Mouse (Mus musculus) adrenal gland, postnatal 10 days (tissue): ENCODE results near the gene Lama5. TPM values are rescaled to one million over a fixed set of nuclear protein-coding genes. Genes with fewer than 3 reads are reported as not detected.
"Not testable (repeated sequence)": the region's sequence is repeated elsewhere in the genome, so short reads cannot be mapped to it uniquely, and the experiment has no call there.

Experiments used
- DNase-seq: peaks from one replicate; pipeline ENCODE4 v3.0.0; 2021; ENCODE audit warnings: mixed read lengths
- long read RNA-seq, 2 experiments: library from polyadenylated mRNA; stranded (forward); transcript quantifications; one replicate each; pipeline ENCODE4 v2.0.0; 2021
- total RNA-seq, 2 experiments: library from RNA; stranded (reverse); gene quantifications; 2 replicates each; pipeline ENCODE4 v1.2.3; 2021

Gene Lama5
- 10 to 100 TPM; 35.6 to 39.0 TPM for total RNA-seq
- long read RNA-seq, experiment 1, partial matches to known transcripts = 11 of 11 reads
- long read RNA-seq, experiment 1, other reads (novel, unspliced or antisense) = 0 of 11 reads
- long read RNA-seq, experiment 2, partial matches to known transcripts = 15 of 17 reads
- long read RNA-seq, experiment 2, other reads (novel, unspliced or antisense) = 2 of 17 reads

- DNase-seq = peak; percentile 85
Measured at GRCm38 (mm10) chr2:180225762-180226378, at the start of gene Lama5. Gene Lama5 (minus strand): TSS chr2:180225859.

- no peak for DNase-seq
Measured at GRCm38 (mm10) chr2:180274523-180274922, 48.9 kb upstream of the Lama5 start.

- peak; percentile 93 for DNase-seq
Measured at GRCm38 (mm10) chr2:180273394-180274244, 48.0 kb upstream of the Lama5 start, which contains the start of gene Cables2. Gene Cables2 (minus strand): TSS chr2:180273496.

GRCm38 (mm10) chr2:180272884-180273321, 47.2 kb upstream of the Lama5 start:
- peak; percentile 67 for DNase-seq

- DNase-seq = no peak
Measured at GRCm38 (mm10) chr2:180271804-180272395, 46.2 kb upstream of the Lama5 start.

- DNase-seq = no peak
Measured at GRCm38 (mm10) chr2:180270537-180271255, 45.0 kb upstream of the Lama5 start.

- DNase-seq = no peak
Measured at GRCm38 (mm10) chr2:180269329-180269728, 43.7 kb upstream of the Lama5 start.

GRCm38 (mm10) chr2:180267955-180268354, 42.3 kb upstream of the Lama5 start:
- DNase-seq = no peak

GRCm38 (mm10) chr2:180262891-180263290, 37.2 kb upstream of the Lama5 start:
- no peak for DNase-seq

- DNase-seq = no peak
Measured at GRCm38 (mm10) chr2:180262441-180262840, 36.8 kb upstream of the Lama5 start.

- DNase-seq = no peak
Measured at GRCm38 (mm10) chr2:180261901-180262300, 36.2 kb upstream of the Lama5 start.

GRCm38 (mm10) chr2:180260610-180261480, 35.2 kb upstream of the Lama5 start:
- no peak for DNase-seq

- DNase-seq = peak; percentile 59
Measured at GRCm38 (mm10) chr2:180259826-180260609, 34.4 kb upstream of the Lama5 start.

GRCm38 (mm10) chr2:180258951-180259484, 33.4 kb upstream of the Lama5 start:
- DNase-seq = not testable (repeated sequence)

GRCm38 (mm10) chr2:180257963-180258865, 32.6 kb upstream of the Lama5 start:
- DNase-seq = no peak

GRCm38 (mm10) chr2:180257001-180257521, 31.4 kb upstream of the Lama5 start, which contains the start of gene Rps21:
Gene Rps21 (plus strand): TSS chr2:180257377.
- DNase-seq = peak; percentile 97

GRCm38 (mm10) chr2:180256296-180257000, 30.8 kb upstream of the Lama5 start:
- no peak for DNase-seq

GRCm38 (mm10) chr2:180255701-180256100, 30.0 kb upstream of the Lama5 start:
- no peak for DNase-seq
